Mouse (Mus musculus): ENCODE data around the gene Thap4.

Thap4 gene

DNA sequence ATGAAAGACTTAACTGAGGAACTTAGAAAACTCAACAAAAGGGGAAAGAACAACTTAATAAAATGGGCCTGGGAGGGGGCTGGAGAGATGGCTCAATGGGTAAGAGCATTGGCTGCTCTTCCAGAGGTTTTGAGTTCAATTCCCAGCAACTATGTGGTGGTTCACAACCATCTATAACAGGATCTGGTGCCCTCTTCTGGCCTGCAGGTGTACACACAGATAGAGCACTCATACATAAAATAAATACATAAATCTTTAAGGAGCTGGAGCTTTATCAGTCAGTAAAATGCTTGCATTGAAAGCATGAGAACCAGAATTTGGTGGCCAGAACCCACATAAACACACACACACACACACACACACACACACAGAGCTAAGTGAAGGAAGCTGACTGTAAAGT, 11.8 kb downstream of the Thap4 start:
- CTCF ChIA-PET: no interaction called here

DNA sequence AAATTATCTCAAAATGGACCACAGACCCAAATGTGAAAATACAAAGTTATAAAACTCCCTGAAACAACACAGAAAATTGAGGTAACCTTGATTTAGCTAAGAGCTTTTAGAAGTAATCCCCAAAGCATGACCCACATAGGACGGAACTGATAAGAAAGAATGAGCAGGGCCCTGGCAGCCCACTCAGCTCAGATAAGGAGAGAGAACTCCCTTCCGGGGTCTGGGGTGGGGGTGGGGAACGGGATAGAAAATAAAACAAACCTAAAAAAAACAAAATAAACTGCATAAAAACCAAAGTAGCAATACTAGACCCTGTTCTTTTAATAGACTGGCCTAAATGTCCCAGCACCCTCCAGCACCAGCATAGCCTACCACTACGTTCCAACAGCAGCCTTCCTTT, 12.7 kb downstream of the Thap4 start:
- CTCF ChIA-PET: interaction anchor here (0.6 kb wide), 2 partner anchors 75 to 1576 kb away, joined by 4 to 5 read pairs; no protein-coding TSS in a partner anchor

DNA sequence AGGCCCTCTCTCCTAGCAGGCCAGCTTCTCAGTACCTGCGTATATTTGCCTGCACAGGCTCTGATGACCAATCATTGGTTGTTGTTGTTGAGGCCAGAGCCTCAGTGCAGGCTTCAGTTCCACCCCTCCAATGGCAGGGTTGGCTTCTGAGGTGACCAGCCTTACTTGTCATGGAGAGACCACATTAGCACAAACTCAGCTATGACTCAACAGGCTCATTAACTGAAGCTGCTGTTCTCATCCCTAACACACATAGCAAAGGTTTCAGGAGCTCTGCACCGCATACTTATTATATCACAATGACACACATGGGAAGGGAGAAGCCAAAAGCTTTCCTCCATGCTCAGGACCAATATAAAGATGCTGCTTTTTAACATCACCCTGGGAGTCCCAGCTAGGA, 14.0 kb downstream of the Thap4 start:
- CTCF ChIA-PET: no interaction called here

DNA sequence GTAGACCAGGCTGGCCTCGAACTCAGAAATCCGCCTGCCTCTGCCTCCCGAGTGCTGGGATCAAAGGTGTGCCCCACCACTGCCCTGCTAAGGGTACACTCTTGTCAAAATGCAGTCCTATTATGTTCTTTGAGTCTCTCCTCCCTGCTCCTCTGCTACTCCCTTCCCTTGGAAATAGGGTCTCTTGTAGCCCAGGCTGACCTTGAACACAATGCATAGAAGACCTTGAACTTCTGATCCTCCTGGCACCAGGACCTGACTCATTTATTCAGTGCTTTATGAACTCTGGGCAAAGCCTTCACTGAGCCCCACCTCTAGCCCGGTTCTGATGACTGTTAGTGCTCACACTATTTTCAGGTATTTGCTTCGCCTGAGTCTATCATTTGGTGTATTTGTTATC, 17.0 kb downstream of the Thap4 start:
- CTCF ChIA-PET: no interaction called here

DNA sequence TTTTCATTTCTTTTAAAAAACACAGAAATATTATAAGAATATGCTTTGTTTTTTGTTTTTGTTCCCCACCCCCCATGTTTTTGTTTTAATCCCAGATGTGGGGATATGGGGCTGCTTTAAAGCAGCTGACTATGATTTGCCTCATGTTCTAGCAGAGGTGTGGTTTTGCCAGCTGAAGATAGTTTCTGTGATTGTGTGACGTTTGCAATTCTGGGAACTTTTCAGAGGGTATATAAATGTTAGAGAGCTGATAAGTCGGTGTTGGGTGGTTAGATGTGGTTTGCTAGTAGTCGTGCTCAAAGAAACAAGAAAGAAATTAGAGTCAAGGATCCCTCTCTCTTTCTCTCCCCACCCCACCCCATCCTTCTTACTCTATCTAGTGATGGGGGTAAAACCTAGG, 18.8 kb downstream of the Thap4 start:
- CTCF ChIA-PET: no interaction called here

DNA sequence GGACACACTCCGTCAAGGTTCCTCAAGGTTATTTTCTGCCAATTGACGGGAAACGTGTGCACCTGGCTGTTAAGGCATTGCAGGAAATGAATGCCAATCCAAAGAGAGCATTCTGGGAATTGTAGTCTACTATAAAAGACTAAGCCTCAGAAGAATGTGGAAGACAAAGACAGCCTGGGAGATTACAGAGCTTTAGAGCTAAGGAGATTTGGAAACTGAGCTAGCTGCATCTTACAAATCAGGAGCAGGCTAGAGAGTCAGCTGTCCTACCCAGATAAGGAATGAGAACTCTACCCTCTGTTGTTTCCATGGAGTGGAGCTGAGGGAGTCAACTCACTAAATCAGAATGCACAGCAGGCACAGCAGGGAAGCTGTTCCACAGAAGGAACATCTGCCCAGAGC, 22.8 kb downstream of the Thap4 start:
- CTCF ChIA-PET: no interaction called here

DNA sequence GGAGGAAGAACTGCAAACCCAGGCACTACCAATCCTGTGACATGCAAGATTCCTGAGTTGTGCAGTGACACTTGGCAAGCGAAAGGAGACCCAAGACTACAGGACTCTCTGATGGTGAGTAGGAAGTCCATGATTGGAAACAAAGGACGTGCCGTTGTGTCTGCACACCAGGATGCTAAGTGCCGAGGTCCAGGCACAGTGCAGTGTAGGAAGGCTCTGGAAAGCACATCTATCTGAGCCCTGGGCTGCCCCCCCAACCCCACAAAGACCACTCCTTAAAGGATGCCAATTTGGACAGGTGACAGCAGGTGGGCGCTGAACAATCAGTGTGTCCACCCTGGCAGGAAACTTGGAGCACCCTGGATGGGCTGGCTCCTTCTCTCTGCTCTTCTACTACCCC, 23.6 kb downstream of the Thap4 start:
- CTCF ChIA-PET: no interaction called here

DNA sequence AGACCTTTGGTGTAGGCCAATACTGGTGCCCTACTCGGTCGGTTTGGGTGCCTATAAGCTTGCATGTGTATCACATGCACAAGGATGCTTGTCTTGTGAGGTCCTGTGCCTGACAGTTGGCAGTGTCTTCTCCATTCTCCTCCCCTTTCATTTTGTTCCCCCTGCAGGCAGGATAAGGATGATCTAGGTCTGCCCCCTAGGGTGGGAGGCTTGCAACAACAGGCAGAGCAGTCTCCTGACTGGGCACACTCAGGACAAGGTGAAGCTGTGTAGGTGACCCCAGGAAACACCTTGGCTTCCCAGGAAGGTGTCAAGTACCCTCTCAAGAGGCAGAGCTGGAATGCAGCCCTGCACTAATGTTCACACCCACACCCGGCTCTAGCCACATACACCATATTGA, 27.7 kb downstream of the Thap4 start:
- CTCF ChIA-PET: no interaction called here

DNA sequence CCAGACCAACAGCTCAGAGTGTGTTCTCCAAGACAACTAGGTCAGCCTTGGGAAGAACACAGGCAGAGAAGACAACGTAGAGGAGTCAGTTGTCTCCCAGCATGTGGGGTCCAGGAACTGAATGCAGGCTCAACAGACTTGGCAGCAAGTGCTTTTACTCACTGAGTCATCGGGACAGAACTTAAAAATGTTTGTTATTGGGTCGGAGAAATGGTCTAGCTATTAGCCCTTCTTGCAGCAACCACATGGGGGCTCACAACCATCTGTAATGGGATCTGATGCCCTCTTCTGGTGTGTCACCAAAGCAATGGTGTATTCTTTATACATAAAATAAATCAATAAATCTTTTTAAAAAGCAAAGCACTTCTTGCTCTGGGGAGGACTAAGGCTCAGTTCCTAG, 28.5 kb downstream of the Thap4 start:
- CTCF ChIA-PET: interaction anchor here (0.6 kb wide), 1 partner anchor 200 kb away, joined by 3 read pairs; no protein-coding TSS in a partner anchor

DNA sequence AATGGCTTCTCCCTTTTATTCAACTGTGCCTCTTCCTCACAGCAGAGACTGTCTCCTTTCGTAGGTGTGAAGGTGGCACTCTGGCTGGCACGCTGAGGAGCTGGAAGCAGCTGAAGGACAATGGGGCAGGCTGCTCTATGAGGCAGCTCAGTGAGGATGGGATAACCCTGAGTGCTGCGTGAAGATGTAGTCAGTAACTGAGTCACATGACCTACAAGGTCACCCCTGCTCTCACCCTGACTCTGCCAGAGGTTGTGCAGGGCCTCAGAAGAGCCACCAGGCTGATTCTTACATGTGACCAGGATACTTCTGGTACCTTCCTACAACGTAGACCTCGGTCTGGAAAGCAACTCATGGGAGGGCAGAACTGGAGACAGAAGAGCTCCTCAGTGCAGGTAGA, 29.0 kb downstream of the Thap4 start:
- CTCF ChIA-PET: interaction anchor here (0.6 kb wide), 1 partner anchor 200 kb away, joined by 3 read pairs; no protein-coding TSS in a partner anchor

DNA sequence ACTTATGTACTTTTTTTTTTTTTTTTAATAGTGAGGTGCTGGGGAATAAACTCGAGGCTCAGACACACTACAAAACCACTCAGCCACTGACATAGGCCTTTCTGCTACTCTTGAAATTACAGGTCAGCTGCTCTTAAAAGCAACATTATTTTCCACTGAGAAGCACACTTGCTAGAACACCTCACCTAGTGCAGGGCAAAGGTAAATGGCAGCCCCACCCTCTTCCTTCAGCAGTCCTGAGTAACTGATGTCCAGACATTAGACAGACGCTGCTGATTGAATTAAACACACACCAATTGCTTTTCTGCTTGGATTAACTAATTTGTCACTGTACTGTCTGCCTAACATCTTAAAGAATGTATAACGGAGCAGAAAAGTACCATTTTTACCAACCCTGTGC, 30.0 kb downstream of the Thap4 start:
- CTCF ChIA-PET: no interaction called here

DNA sequence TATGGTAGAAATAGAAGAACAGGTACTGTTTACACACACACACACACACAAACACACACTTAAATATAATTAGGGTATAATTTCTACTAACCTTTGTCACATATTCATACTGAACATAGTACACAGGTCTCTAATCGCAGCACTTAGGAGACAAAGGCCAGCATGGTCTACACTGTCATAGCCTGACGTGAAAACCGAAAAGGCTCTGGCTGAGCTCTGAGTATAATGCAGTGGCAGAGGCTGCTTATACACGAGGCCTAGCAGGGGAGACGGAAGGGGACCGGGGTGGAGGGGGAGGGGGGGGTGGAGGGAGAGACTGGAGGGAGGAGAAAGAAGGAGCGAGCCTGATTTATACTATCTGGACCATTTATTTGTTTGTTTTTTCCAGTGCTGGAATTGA, 33.1 kb downstream of the Thap4 start:
- CTCF ChIA-PET: no interaction called here

DNA sequence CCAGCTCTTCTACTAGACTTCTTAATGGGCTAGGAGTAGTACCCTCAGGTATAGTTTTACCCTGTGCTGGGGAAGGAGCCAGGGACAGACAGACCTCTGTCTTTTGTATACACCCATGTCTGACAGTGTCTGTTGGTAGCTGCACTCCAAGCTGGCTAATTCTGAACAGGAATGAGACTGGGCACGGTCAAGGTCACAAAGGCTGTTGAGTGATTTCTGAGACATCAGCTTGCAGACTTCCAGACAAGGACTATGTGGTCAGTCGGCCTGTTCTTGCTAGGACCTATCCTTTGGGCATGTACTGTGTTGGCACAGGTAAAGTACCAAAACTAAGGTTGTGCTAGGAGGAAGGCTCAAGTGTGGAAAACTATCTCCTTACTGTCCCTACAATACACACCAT, 38.5 kb downstream of the Thap4 start:
- CTCF ChIA-PET: no interaction called here

DNA sequence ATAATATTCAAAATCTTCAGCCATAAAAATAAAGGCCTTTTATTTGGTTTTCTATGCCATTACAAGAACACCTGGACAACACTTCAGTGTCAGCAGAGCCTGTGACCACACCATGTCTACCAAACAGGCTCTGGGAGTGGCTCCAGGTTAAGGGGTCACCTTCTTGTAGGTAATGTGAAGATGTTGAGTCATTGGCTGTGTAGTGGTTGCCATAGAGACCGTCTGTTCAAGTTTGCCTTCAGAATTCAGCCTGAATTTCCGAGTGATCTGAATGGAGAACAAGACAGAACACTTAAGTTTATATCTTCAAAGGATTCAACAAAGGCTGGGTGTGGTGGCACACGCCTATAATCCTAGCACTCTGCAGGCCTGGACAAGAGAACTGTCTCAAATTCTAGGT, 49.3 kb downstream of the Thap4 start:
- CTCF ChIA-PET: no interaction called here

DNA sequence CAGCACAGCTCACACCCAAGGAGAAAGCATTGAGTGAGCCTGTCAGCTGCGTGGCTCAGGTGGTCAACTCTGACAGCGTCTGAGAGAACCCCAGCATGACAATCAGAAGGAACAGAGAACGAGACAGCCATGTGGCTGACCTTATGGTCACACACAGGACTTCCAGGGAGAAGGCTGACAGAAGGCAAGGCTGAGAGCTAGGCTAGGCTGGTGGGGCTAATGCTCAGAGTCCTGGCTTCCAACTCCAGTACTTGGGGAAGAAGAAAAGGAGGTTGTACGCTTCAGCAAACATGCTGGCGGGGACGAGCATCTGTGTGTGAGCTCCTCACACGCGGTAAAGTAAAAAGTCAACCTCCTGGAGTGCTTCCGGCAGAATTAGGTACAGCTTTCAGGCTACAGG, 50.3 kb downstream of the Thap4 start:
- CTCF ChIA-PET: no interaction called here

DNA sequence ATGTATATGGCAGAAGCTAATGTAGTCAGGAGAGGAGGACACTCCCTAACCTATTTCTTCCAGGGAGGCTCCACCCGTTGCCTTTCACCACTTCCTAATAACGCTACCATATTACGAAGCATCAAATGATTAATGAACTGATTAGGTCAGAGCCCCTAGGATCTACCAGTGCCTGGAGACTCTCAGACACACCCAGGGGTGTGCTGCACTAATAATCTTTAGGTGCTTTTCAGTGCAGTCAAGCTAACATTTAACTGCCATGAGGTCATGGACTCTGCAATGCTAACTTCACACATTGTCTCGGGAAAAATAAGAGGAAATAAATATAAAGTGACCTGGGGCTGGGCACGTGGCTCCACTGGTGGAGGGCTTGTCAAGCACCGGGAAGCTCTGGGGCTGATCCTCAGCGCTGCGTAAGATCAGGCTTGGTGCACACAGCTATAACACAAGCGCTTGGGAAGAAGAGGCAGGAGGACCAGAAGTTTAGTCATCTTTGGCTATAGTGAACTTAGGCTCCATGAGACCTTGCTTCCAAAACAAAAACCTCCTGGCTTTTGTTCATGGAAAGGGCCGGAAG, 51.1 kb downstream of the Thap4 start:
- CTCF ChIA-PET: no interaction called here

DNA sequence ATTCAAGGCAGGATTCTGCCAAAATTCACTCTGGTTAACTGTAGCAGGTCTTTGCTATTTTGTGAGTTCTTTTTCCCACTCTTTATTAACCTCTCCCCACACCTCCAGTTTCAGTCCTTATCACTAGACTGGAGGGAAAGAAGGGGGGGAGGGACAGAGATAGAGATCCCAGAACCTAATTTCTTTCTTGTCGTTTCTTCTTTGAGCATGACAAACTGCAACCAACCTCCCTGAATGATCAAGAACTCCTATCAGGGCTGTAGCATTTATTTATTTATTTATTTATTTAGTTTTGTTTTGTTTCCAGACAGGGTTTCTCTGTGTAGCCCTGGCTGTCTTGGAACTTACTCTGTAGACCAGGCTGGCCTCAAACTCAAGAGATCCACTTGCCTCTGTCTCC, 52.6 kb downstream of the Thap4 start:
- CTCF ChIA-PET: no interaction called here

DNA sequence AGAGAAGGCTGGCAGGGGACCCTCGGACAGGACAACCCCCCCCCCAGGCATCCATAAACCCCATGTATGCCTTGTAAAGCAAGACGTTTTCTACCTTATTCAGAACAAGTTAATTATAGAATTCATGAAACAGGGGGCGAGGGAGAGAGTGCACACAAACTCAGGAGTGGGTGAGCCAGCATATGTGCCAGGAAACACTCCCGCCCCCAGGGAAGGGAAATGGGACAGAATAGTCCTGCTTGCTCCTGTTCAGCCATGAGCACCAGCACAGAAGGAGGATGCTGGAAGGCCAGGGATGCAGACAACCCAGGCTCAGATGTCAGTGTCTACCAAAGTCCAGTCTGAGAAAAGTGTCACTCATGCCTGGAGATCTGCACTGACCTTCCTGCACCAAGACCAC, 55.5 kb downstream of the Thap4 start:
- CTCF ChIA-PET: no interaction called here

DNA sequence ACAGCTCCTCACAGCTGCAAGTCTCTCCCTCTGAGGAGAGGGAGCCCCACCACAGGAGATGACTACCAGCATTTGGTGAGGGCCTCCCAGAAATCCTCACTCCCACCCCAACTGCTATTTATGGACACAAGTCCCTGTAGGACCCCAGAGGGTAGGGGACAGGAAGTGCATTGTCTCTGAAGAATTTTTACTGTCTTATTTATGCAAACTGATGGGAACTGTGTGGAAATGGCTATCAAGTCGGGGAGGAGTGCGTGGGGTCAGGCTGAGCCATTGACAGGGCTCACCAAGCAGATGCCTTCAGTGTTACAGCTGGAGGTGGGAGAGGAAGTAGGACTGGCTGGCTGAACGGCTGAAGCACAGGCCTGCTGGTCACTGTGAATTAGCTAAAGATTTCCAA, 57.3 kb downstream of the Thap4 start:
- CTCF ChIA-PET: no interaction called here

DNA sequence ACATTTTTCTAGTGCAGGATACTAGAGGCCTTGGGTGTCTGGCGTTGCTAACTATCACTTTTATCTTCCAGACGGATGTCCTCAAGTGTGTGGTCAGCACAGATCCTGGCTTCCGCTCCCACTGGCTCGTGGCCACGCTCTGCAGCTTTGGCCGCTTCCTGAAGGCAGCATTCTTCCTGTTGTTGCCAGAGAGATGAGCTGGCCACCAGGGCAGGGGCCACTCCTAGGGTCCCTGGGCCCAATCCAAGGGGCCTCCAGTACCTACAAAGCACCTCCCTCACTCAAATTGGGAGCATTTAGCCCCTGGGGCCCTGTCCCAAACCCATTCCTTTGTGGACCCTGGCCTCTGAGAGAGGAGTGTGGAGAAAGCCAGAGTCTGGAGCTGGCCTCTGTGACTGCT, 59.7 kb downstream of the Thap4 start:
- CTCF ChIA-PET: no interaction called here

DNA sequence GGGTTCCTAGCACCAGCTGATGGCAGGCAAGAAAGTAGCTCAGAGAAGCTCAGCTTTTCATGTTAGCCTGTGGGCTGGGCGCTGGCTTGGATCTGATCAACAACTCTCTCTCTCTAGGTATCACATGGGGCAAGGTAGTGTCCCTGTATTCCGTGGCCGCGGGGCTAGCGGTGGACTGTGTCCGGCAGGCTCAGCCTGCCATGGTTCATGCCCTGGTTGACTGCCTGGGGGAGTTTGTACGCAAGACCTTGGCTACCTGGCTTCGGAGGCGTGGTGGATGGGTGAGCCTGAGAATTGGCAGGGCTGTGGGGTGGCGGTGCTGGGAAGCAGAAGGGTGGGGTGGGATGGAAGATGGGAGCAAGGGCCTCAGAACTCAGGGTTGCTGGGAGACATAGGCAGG, 60.7 kb downstream of the Thap4 start:
- CTCF ChIA-PET: no interaction called here

DNA sequence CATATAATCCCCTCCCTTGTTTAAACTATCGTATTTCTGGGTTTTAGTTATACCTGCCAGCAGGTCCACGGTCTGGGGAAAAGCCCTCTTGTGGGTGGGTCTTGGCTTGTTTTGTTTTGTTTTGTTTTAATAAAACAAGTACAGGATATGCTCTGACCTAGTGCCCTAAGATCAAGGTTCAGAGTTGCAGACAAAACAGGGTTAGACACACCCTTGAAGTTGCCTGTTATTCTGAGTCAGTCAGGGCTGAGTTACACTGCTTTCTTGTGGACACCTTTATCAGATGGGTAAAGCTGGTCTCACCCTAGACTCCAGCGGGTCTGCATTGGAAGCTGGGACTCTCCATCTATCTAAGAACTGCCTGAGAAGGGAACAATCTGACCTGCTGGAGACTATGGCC, 61.2 kb downstream of the Thap4 start:
- CTCF ChIA-PET: no interaction called here

DNA sequence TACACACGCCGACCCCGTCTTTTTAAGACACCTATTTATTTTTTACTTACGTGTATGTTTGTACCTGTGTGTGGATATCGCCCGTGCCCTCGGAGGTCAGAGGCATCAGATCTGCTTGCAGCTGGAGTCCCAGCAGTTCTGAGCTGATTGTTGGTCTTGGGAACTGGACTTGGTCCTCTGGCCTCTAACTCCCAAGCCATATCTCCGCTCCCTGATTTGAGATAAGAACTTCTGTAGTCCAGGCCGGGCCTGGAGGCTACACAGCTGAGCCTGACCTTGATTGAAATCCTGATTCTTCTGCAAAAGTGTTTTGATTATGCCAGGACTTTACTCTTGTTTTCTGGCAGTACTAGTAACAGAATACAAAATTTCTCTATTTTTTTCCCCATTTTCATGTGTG, 61.9 kb downstream of the Thap4 start:
- CTCF ChIA-PET: no interaction called here

DNA sequence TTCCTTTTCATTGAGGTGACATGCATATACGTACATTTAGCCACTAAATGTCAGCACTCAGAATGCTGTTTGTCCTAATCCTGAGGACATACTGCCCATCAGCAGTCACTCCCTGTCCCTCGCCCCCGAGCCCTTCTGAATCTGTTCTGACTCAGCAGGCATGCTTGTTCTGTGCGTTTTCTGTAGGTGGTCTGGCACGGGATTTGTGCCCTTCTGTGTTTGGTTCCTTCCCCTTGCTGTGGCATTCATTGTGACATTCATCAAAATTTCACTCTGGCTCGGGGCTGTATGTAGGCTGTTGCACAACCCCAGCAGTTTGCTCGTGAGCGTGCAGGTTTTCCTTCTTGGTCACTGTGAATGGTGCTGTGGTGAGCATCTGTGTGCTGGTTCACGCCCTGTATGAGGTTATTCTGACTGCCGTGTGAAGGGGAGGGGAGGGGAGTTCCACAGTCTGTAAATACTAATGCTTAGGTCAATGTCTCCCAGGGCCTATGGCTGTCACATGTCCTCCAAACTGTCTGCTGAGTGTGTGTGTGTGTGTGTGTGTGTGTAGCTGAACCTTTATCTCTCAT, 62.8 kb downstream of the Thap4 start:
- CTCF ChIA-PET: no interaction called here

DNA sequence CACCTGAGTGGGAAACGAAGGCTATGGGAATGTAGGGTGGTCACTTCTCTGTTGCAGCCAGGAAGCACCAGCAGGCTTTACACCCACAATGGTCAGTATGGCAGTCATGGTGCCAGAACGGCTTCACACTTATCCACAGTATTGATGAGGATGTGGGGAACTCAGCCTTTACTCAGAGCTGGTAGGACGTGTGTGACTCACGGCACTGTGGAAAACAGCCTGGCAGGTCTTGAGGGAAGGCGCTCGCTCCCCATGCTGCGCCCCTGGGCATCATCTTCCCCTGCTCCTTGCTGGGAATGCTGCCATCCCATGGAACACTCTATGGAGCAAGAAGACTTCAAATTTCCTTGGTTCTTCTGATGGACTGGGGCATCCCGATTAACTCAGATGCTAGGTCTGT, 63.6 kb downstream of the Thap4 start:
- CTCF ChIA-PET: no interaction called here
